Mouse (Mus musculus) forebrain, embryonic 14.5 days (tissue): ENCODE measurements around the gene Psap. TPM values are rescaled to one million over a fixed set of nuclear protein-coding genes. Genes with fewer than 3 reads are reported as not detected.

Experiments used
- ATAC-seq: fragments of 200-750 bp; cut with Nextera tagmentation; 2 replicates; pipeline ENCODE4 v1.8.0; 2017; ENCODE audit warnings: mild to moderate bottlenecking, moderate library complexity
- DNase-seq: peaks from one replicate; pipeline ENCODE4 v3.0.0-alpha.2; 2015; ENCODE audit warnings: low spot score
- H3K27ac ChIP-seq: fragments of 300-500 bp; sonication (generic); 2 replicates; pipeline ENCODE4 v1.5.1; 2014; ENCODE audit warnings: low read depth, mild to moderate bottlenecking, control low read depth, low read length, moderate library complexity
- H3K27me3 ChIP-seq: fragments of 300-500 bp; sonication (generic); replicated peaks from 2 replicates; pipeline ENCODE4 v1.6.1; 2014; ENCODE audit warnings: low read length, control low read depth, mixed read lengths; ENCODE audit not compliant: control insufficient read depth, insufficient read depth
- H3K36me3 ChIP-seq: fragments of 300-500 bp; sonication (generic); 2 replicates; pipeline ENCODE4 v1.6.1; 2014; ENCODE audit warnings: low read length, control low read depth; ENCODE audit not compliant: control insufficient read depth, insufficient read depth
- H3K4me1 ChIP-seq: fragments of 300-500 bp; sonication (generic); 2 replicates; pipeline ENCODE4 v1.6.1; 2014; ENCODE audit warnings: antibody characterized with exemption, low read length, control low read depth; ENCODE audit not compliant: control insufficient read depth, insufficient read depth
- H3K4me2 ChIP-seq: fragments of 300-500 bp; sonication (generic); 2 replicates; pipeline ENCODE4 v1.6.1; 2014; ENCODE audit warnings: mild to moderate bottlenecking, control low read depth, low read length
- H3K4me3 ChIP-seq: fragments of 300-500 bp; sonication (generic); 2 replicates; pipeline ENCODE4 v1.5.1; 2014; ENCODE audit warnings: low read depth, low read length, control low read depth
- H3K9ac ChIP-seq: fragments of 300-500 bp; sonication (generic); 2 replicates; pipeline ENCODE4 v1.6.1; 2014; ENCODE audit warnings: mild to moderate bottlenecking, low read length, control low read depth, moderate library complexity
- H3K9me3 ChIP-seq: fragments of 300-500 bp; sonication (generic); replicated peaks from 2 replicates; pipeline ENCODE4 v1.6.1; 2016; ENCODE audit warnings: low read length, control low read depth, mixed read lengths; ENCODE audit not compliant: control insufficient read depth
- WGBS: fragments of 180-500 bp; shearing (Covaris S2); extraction: QIAGEN DNeasy Blood & Tissue Kit; methylation state at CpG from one replicate; pipeline ENCODE4 v1.1.7; 2014; 5-methylcytosine and 5-hydroxymethylcytosine counted together
- polyA plus RNA-seq: library from polyadenylated mRNA; unstranded; fragments of >200 nt; fragmentation: Nextera tagmentation; extraction: Ambion mirVana; gene quantifications from 2 replicates; pipeline ENCODE4 v1.2.1, GENCODE M21; 2014

Gene Psap
- polyA plus RNA-seq, 1 experiment from 2014 or later: 164 TPM

DNA sequence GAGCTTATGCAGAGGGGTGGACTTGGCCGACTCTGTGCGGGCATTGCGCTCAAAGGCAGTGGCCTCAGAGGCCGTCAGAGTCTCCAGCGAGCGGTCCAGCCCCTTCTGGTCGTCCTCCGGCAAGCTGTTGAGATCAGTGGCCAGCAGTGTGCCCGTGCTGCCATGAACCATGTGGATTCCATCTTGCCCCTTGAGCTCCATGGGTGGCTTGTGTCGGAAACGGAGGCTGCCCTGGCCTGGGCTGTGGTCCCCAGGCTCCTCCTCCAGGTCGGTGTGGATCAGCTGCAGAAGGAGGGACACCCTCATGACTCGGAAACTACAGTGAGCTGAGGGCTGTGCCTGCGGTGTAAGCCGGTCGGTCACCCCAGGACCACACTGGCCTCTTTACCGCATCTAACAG, 26.0 kb downstream of the Psap start:
- no peak overlapping the region for H3K9ac ChIP-seq
- H3K27ac ChIP-seq: no peak overlapping the region
- H3K36me3 ChIP-seq: peaks cover 51% of the 10 kb centered on the region
- H3K4me1 ChIP-seq: no peaks in the 10 kb centered on the region
- 90% methylated on average over 17 of the region's 17 CpGs for WGBS
- ATAC-seq: no peak
- no peaks in the 10 kb centered on the region for H3K9me3 ChIP-seq
- DNase-seq: no peak
- no peak overlapping the region for H3K4me2 ChIP-seq
- no peaks in the 10 kb centered on the region for H3K27me3 ChIP-seq
- no peak overlapping the region for H3K4me3 ChIP-seq

DNA sequence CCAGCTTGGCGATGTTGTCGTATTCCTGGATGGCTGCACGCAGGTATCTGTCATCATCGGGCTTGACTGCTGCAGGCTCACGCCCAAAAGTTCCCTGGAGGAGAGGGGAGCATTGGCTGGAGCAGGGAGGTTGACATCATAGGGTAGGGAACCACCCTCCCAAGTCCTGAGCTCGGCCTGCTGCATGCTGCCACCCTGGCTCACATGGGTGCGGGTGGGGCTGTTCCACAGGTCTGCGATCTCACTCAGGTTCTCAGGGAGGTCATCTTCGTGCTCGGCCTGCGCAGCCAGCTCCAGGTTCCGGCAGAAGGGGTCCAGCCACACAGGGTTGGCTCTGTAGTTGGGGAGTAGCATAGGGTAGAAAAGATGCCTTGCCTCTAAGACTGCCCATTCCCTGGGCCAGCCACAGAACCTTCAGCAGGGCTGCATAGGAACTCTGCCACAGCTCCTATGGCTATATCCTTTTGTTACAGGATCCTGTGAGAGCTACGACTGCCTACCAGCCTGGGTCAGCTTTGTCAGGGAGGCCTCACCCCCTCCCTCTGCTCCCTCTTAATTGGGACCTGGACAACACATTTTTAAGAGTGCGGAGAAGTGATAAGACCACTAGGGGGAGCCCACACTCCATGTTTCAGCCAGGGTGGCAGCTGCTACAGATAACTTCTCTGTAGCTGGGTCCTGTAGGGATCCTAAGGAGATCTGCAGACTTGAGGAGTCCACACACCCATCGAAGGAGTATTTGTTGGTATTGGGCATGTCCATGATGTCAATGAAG, 27.6 kb downstream of the Psap start:
- H3K4me3 ChIP-seq: no peak overlapping the region
- 68% methylated on average over 15 of the region's 15 CpGs for WGBS
- H3K9ac ChIP-seq: no peak overlapping the region
- peak; percentile 84 for ATAC-seq
- peak; percentile 91 for DNase-seq
- H3K4me1 ChIP-seq: no peaks in the 10 kb centered on the region
- H3K4me2 ChIP-seq: no peak overlapping the region
- H3K36me3 ChIP-seq: peaks cover 35% of the 10 kb centered on the region
- no peak overlapping the region for H3K27ac ChIP-seq
- H3K9me3 ChIP-seq: no peaks in the 10 kb centered on the region
- H3K27me3 ChIP-seq: no peaks in the 10 kb centered on the region

DNA sequence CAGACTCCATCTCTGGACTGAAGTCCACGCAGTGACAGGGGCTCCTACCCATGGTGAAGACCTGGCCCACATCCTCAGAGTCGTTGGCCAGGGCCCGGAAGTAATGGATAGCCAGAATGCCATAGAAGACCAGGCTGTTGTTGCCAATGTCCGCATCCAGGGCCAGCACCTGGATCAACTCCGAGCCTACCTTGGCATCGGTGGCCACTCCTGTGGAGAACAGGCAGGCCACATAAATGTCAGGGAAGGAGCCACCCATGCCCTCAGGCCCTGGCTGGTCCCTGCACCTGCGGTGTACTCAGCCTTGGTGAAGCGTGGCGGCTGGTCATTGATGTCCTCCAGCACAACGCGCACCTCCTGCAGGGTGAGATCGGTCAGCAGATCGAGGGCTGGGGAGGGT, 33.2 kb downstream of the Psap start:
- WGBS: 90% methylated on average over 13 of the region's 13 CpGs
- no peaks in the 10 kb centered on the region for H3K36me3 ChIP-seq
- no peak overlapping the region for H3K9ac ChIP-seq
- H3K27ac ChIP-seq: no peak overlapping the region
- DNase-seq (no peak), ATAC-seq (no peak)
- H3K4me3 ChIP-seq: no peak overlapping the region
- H3K27me3 ChIP-seq: no peaks in the 10 kb centered on the region
- H3K4me1 ChIP-seq: no peaks in the 10 kb centered on the region
- no peak overlapping the region for H3K4me2 ChIP-seq
- no peaks in the 10 kb centered on the region for H3K9me3 ChIP-seq

DNA sequence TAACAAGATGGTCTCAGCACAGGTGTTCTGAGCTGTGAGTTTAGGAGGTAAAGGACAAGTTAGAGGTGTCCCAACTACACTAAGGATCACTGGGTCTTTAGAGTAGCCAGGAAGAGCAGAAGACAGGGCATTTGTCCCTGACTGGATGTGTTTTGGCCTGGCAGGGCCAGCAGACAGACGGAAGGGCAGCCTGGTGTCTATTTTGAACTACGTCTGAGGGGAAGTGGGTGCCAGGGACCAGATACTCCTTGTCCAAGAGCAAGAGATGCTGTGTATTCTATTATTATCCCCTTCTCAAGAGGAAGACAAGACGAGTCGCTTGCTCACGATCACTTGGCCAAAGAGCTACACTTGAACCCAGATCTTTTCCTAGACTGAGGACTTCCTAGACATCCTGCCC, 36.2 kb downstream of the Psap start:
- Histone ChIP-seq H3K27me3 (no peaks in the 10 kb centered on the region), H3K9me3 (no peaks in the 10 kb centered on the region), H3K4me2 (no peak overlapping the region), H3K27ac (no peak overlapping the region), H3K4me1 (no peaks in the 10 kb centered on the region), H3K36me3 (no peaks in the 10 kb centered on the region), H3K4me3 (no peak overlapping the region), H3K9ac (no peak overlapping the region)
- WGBS: 92% methylated on average over 5 of the region's 5 CpGs
- DNase-seq: no peak
- no peak for ATAC-seq

DNA sequence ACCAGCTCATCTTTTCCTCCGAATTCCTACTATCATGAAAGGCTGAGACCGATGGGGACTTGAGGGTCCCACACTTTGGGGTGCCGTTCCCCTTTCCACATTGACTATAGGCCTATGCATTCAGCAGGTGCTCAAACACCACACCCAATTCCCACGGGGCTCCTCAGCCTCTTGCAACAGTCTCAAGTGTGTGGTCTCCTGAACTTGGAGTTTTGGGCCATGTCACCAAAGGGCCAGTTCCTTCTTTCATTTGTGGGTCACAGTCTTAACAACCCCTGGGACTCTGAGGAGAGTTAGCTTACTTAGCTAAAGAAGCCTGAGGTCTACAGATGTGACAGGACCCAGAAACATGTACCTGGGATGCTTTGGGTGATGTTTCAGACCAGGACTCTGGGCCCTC, 38.7 kb downstream of the Psap start:
- ATAC-seq: no peak
- H3K27ac ChIP-seq: no peak overlapping the region
- WGBS: 86% methylated on average over 4 of the region's 4 CpGs
- H3K4me2 ChIP-seq: no peak overlapping the region
- H3K36me3 ChIP-seq: no peaks in the 10 kb centered on the region
- no peaks in the 10 kb centered on the region for H3K27me3 ChIP-seq
- H3K4me1 ChIP-seq: no peaks in the 10 kb centered on the region
- H3K9me3 ChIP-seq: no peaks in the 10 kb centered on the region
- no peak for DNase-seq
- no peak overlapping the region for H3K4me3 ChIP-seq
- H3K9ac ChIP-seq: no peak overlapping the region

DNA sequence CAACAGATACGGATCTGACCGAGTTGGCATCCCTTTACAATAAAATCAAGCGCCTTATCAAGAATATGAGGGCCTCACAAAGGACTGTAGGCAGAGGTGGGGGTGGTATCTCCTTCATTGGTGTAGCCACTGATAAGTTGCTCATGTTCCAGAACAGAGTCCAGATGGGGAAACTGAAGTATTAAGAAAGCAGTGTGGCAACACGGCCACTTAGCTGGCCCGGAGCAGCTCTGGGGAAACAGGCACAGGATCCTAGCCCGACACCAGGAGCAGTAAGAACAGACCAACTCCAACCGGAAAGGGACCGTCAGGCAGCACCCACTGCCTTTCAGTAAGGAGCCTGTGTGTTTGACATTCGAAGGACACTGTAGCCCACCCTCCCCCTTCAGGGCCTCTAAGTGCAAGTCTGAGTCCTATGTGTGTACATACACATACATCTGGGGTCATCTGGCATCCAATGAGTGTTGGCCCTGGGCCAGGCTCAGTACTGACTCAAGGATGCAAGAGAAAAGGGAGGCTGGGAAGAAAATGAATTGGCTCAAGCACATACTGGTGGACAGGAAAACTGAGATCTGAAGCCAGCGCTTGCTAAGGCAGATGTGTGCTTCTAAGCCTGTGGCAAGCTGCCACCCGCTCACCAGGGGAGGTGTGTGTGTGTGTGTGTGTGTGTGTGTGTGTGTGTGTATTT, 51.7 kb downstream of the Psap start:
- no peaks in the 10 kb centered on the region for H3K27me3 ChIP-seq
- H3K9ac ChIP-seq: no peak overlapping the region
- no peak overlapping the region for H3K4me2 ChIP-seq
- H3K4me1 ChIP-seq: no peaks in the 10 kb centered on the region
- no peak overlapping the region for H3K27ac ChIP-seq
- H3K9me3 ChIP-seq: no peaks in the 10 kb centered on the region
- WGBS: 88% methylated on average over 11 of the region's 11 CpGs
- no peak overlapping the region for H3K4me3 ChIP-seq
- H3K36me3 ChIP-seq: no peaks in the 10 kb centered on the region
- ATAC-seq (no peak), DNase-seq (peak; percentile 25)

DNA sequence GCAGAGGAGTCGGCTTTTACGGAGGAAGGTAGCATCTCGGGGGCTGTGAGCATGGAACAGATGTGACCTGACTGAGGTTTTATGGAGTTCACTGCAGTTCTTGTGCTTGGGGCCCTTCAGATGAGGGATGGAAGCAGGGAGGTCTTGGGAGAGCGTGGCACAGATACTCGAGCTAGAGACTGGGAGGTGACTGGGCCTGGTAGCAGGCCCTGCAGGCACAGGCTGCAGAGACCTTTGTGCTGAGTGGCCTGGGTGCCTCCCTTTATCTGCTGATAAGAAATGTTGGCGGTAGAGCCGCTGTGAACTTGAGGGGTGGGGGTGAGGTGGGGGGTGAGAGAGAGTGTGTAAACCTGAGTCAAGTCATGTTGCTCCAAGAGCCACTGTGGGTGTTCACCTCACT, 57.2 kb downstream of the Psap start:
- Histone ChIP-seq H3K4me2 (no peak overlapping the region), H3K4me1 (no peaks in the 10 kb centered on the region), H3K27me3 (no peaks in the 10 kb centered on the region), H3K9me3 (no peaks in the 10 kb centered on the region), H3K4me3 (no peak overlapping the region), H3K9ac (no peak overlapping the region), H3K36me3 (no peaks in the 10 kb centered on the region), H3K27ac (no peak overlapping the region)
- no peak for ATAC-seq
- WGBS: 83% methylated on average over 7 of the region's 7 CpGs
- no peak for DNase-seq

DNA sequence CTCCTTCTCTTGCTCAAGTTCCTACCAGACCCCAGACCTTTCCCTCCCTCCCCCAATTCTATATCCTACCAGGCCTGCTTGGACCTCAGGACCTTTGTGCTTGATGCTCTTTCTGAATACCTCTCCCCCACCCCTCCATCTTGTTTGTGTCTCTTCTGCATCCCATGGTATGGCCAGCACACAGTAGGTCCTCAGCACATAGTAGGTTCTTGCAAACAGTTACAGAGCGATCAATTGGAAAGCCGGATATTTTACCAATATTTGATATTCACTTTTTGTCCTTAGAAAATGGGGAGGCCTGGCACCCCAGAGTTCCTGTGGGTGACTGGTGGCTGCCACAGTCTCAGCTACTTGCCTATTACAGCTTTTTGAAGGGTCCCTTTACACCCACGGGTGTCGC, 57.6 kb downstream of the Psap start:
- ATAC-seq: no peak
- no peak overlapping the region for H3K9ac ChIP-seq
- 92% methylated on average over 4 of the region's 4 CpGs for WGBS

DNA sequence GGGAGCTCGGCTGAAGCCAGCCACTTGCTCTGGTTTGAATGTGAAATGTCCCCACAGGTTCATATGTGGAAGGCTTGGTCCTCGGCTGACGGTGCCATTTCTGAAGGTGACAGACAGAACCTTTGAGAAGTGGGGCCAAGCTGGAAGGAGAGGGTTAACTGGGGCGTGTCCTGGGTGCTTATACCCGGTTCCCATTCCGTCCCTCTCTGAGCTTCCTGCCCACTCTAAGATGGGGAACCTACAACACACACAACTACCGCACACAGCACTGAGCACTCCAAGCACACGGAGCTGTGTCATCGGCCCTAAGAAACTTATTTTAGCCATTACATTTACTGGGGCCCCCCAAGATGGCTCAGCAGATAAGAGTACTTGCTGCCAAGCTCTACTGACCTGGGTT, 64.1 kb downstream of the Psap start:
- H3K27ac ChIP-seq: no peak overlapping the region
- ATAC-seq: no peak
- WGBS: 80% methylated on average over 9 of the region's 9 CpGs

More for the DNA sequence above, 57.6 kb downstream of the Psap start:
- Histone ChIP-seq H3K4me1 (no peaks in the 10 kb centered on the region), H3K9me3 (no peaks in the 10 kb centered on the region), H3K4me3 (no peak overlapping the region), H3K36me3 (no peaks in the 10 kb centered on the region), H3K4me2 (no peak overlapping the region), H3K27me3 (no peaks in the 10 kb centered on the region), H3K27ac (no peak overlapping the region)
- no peak for DNase-seq

More for the DNA sequence above, 64.1 kb downstream of the Psap start:
- DNase-seq: no peak
- H3K4me1 ChIP-seq: peaks cover 10% of the 10 kb centered on the region; the same call in 1 of the 2 replicates
- no peak overlapping the region for H3K9ac ChIP-seq
- peaks cover 4% of the 10 kb centered on the region; the same call in 1 of the 2 replicates for H3K27me3 ChIP-seq
- no peak overlapping the region for H3K4me3 ChIP-seq
- H3K4me2 ChIP-seq: no peak overlapping the region
- H3K9me3 ChIP-seq: no peaks in the 10 kb centered on the region
- H3K36me3 ChIP-seq: no peaks in the 10 kb centered on the region
